Mouse (Mus musculus) liver, postnatal 0 days (tissue): Measurements from ENCODE around the gene Klrb1f. TPM values are rescaled to one million over a fixed set of nuclear protein-coding genes. Genes with fewer than 3 reads are reported as not detected.

Experiments used
- ATAC-seq: fragments of 200-750 bp; cut with Nextera tagmentation; 2 replicates; pipeline ENCODE4 v1.8.0; 2017; ENCODE audit warnings: mild to moderate bottlenecking, moderate library complexity
- DNase-seq: peaks from one replicate; pipeline ENCODE4 v3.0.0-alpha.2; 2016
- H3K27ac ChIP-seq: fragments of 300-500 bp; sonication (generic); 2 replicates; pipeline ENCODE4 v1.5.1; 2014; ENCODE audit warnings: antibody characterized with exemption, moderate library complexity, mild to moderate bottlenecking, low read depth
- H3K27me3 ChIP-seq: fragments of 300-500 bp; sonication (generic); 2 replicates; pipeline ENCODE4 v1.6.1; 2014; ENCODE audit warnings: low read length, control low read depth, mixed read lengths; ENCODE audit not compliant: insufficient read depth
- H3K36me3 ChIP-seq: fragments of 300-500 bp; sonication (generic); replicated peaks from 2 replicates; pipeline ENCODE4 v1.6.1; 2014; ENCODE audit warnings: mild to moderate bottlenecking, control low read depth, low read length, moderate library complexity, mixed read lengths; ENCODE audit not compliant: insufficient read depth
- H3K4me1 ChIP-seq: fragments of 300-500 bp; sonication (generic); 2 replicates; pipeline ENCODE4 v1.6.1; 2014; ENCODE audit warnings: antibody characterized with exemption, mild to moderate bottlenecking, control low read depth; ENCODE audit not compliant: insufficient read depth
- H3K4me2 ChIP-seq: fragments of 300-500 bp; sonication (generic); 2 replicates; pipeline ENCODE4 v1.6.1; 2014; ENCODE audit warnings: low read depth, mild to moderate bottlenecking, low read length, moderate library complexity, mixed read lengths
- H3K4me3 ChIP-seq: fragments of 300-500 bp; sonication (generic); 2 replicates; pipeline ENCODE4 v1.5.1; 2014; ENCODE audit warnings: low read depth, low read length
- H3K9ac ChIP-seq: fragments of 300-500 bp; sonication (generic); replicated peaks from 2 replicates; pipeline ENCODE4 v1.6.1; 2014; ENCODE audit warnings: mild to moderate bottlenecking, moderate library complexity
- H3K9me3 ChIP-seq: fragments of 300-500 bp; sonication (generic); 2 replicates; pipeline ENCODE4 v1.6.1; 2016; ENCODE audit warnings: mild to moderate bottlenecking, control low read depth, low read length, mixed read lengths
- CTCF ChIP-seq: sonication (generic); IDR thresholded peaks from 2 replicates; pipeline ENCODE4 v1.5.1; 2016; ENCODE audit warnings: antibody characterized with exemption, low read depth
- EP300 ChIP-seq: IDR thresholded peaks from 2 replicates; pipeline ENCODE4 v1.6.1; 2016; ENCODE audit warnings: antibody characterized with exemption, low read depth, mild to moderate bottlenecking
- WGBS: fragments of 180-500 bp; shearing (Covaris S2); extraction: QIAGEN DNeasy Blood & Tissue Kit; methylation state at CpG from one replicate; pipeline ENCODE4 v1.1.7; 2014; ENCODE audit not compliant: insufficient replicate concordance; 5-methylcytosine and 5-hydroxymethylcytosine counted together
- polyA plus RNA-seq: library from polyadenylated mRNA; unstranded; fragments of >200 nt; fragmentation: Nextera tagmentation; extraction: Ambion mirVana; gene quantifications from 2 replicates; pipeline ENCODE4 v1.2.1, GENCODE M21; 2015

The Klrb1f gene
- polyA plus RNA-seq, 1 experiment from 2014 or later: 0.27 TPM

DNA sequence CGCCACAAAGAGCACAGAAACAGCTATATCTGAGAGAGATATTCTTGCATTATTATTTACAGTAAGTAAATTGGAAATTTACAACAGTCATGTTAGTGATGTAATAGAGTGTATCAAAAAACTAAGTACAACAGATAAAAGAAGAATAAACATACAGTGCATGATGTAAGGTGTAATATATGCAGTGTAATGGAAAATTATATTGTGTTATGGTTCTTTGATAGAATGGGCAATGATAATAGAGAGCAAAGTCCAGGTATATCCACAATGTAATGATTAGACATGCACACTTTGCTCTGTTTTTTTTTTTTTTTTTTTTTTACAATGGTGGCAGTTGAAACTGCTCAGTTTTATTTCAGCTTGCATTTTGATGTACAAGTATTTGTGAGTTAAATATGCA is 55.9 kb downstream of the Klrb1f start:
- 87% methylated on average over 1 of the region's 1 CpGs for WGBS
- TF ChIP-seq EP300: no peak
- TF ChIP-seq CTCF: no peak
- Histone ChIP-seq H3K27ac (no peak overlapping the region), H3K36me3 (no peaks in the 10 kb centered on the region), H3K9me3 (no peaks in the 10 kb centered on the region), H3K4me2 (no peak overlapping the region), H3K27me3 (no peaks in the 10 kb centered on the region), H3K9ac (no peak overlapping the region), H3K4me3 (no peak overlapping the region), H3K4me1 (no peaks in the 10 kb centered on the region)
- ATAC-seq: no peak
- DNase-seq: no peak

DNA sequence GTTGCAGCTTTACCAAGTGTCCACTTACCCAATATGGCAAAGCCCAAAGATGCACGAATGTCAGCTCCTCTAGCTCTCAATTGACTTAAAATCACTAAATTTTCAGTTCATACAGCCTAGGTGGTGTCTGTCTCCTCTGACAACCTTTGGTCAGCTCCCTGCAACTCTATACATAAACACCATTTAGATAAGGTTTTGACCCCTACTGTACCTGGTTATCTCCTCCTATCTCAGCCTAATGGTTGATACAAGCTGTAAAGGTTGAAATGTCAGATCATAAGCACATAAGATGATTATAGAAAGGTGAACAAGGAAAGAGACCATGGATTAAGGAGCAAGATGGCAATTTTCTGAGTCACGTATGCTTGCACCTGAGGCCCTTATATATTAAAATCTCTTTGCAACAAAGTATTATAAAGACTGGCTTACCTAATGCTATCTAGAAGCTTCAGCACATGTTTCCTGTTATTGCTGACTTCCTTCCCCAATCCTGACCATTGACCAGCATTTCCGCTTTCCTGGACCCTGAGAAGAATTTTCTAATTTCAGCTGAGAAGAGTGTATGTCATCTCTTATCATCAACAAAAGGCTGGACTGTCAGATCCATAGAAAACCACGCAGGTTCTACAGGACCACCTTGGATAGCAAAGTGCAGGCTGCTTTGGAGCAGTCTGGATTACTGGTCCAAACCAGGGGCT is 57.3 kb downstream of the Klrb1f start:
- no peak overlapping the region for H3K4me3 ChIP-seq
- ATAC-seq (no peak), DNase-seq (no peak)
- H3K4me1 ChIP-seq: no peaks in the 10 kb centered on the region
- H3K27me3 ChIP-seq: no peaks in the 10 kb centered on the region
- TF ChIP-seq EP300: no peak; the same call in 1 of the 2 replicates
- TF ChIP-seq CTCF: no peak
- WGBS: 41% methylated on average over 4 of the region's 4 CpGs
- H3K4me2 ChIP-seq: no peak overlapping the region
- H3K9ac ChIP-seq: no peak overlapping the region
- no peaks in the 10 kb centered on the region for H3K36me3 ChIP-seq
- no peaks in the 10 kb centered on the region for H3K9me3 ChIP-seq
- no peak overlapping the region for H3K27ac ChIP-seq

Other genes with a start within 250 kb of the Klrb1f start
- not detected in 2 replicates for gene Gm44511, start 219.6 kb upstream of the Klrb1f start, polyA plus RNA-seq
- 0.32 and 0.39 TPM in 2 replicates for gene Klrb1b, start 219.6 kb upstream of the Klrb1f start, polyA plus RNA-seq
- 0.11 and 0.27 TPM in 2 replicates for gene Clec2i, start 158.3 kb upstream of the Klrb1f start, polyA plus RNA-seq
- gene BC035044, start 154.8 kb upstream of the Klrb1f start, polyA plus RNA-seq: 10.5 and 11.9 TPM in 2 replicates
- gene Clec2g, start 111.5 kb upstream of the Klrb1f start, polyA plus RNA-seq: not detected in 2 replicates
- not detected in 2 replicates for gene Clec2e, start 55.0 kb downstream of the Klrb1f start, polyA plus RNA-seq
- gene Clec2d, start 134.7 kb downstream of the Klrb1f start, polyA plus RNA-seq: 2.3 and 3.0 TPM in 2 replicates
- gene Cd69, start 229.5 kb downstream of the Klrb1f start, polyA plus RNA-seq: 1.0 and 1.5 TPM in 2 replicates